Comparison of ENCODE assay signal across 19 mouse cellular contexts in the genomic region with DNA sequence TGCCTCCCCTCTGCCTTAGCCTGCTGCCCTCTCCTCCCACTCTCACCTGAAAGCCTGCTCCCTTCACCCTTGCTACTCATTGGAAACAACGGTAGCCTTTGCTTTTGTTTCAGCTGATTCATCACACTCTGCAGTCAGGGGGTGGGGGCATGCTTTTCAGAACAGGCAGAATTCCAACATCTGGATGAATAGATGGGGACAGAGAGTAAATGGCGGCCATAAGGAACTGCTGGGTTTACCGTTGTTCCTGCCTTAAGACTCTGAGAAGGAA.
DNase-seq lines count a peak whose midpoint lies in the region; ATAC-seq and TF ChIP-seq lines count a peak whose summit lies in the region.
"Had no signal": no experiment of that assay in that cellular context is flagged by ENCODE, and none has a peak within 500 bp of the region (broad histone marks: within the 10 kb centered on the region; RNA-seq: fewer than 3 reads in every experiment).

No protein-coding gene starts in this region.

- 58% methylated on average over 3 of the region's 3 CpGs for WGBS in hindbrain, embryonic 10.5 days
- WGBS in hindbrain, postnatal 0 days, result 47% methylated on average over 3 of the region's 3 CpGs
- 60% methylated on average over 3 of the region's 3 CpGs for WGBS in macrophage (ENCODE audit: missing documents)

- no peak for TF ChIP-seq CTCF in hindbrain, postnatal 0 days (IDR thresholded peaks at IDR 0.05; ENCODE audit: low read depth)

- no peak overlapping the region for H3K9ac ChIP-seq in hindbrain, postnatal 0 days (replicated peaks; ENCODE audit: low read length)
- H3K9ac ChIP-seq: embryonic facial prominence, embryonic 13.5 days; forebrain, postnatal 0 days had no signal

- no peaks in the 10 kb centered on the region for H3K9me3 ChIP-seq in hindbrain, embryonic 10.5 days
- no peaks in the 10 kb centered on the region for H3K9me3 ChIP-seq in hindbrain, postnatal 0 days (ENCODE audit: low read length)
- H3K9me3 ChIP-seq: embryonic facial prominence, embryonic 13.5 days had no signal

- H3K79me2 ChIP-seq in macrophage (ENCODE audit: inconsistent target), result no peaks in the 10 kb centered on the region; the same call in 1 of the 2 replicates

- peaks cover 6% of the 10 kb centered on the region; the same call in 1 of the 2 replicates for H3K27me3 ChIP-seq in hindbrain, embryonic 10.5 days (ENCODE audit: insufficient read depth, poor library complexity, severe bottlenecking)
- no peaks in the 10 kb centered on the region for H3K27me3 ChIP-seq in hindbrain, postnatal 0 days (ENCODE audit: insufficient read depth, low read length)
- H3K27me3 ChIP-seq: embryonic facial prominence, embryonic 13.5 days had no signal

- H3K27ac ChIP-seq in hindbrain, embryonic 10.5 days, result peak overlapping the region; percentile 23; the same call in 1 of the 2 replicates
- no peak overlapping the region for H3K27ac ChIP-seq in hindbrain, postnatal 0 days
- peak overlapping the region; percentile 17; the same call in 1 of the 2 replicates for H3K27ac ChIP-seq in brown adipose tissue, adult 24 weeks (replicated peaks; ENCODE audit: low read depth, low read length)
- H3K27ac ChIP-seq in macrophage, result peak overlapping the region; percentile 55
- H3K27ac ChIP-seq: embryonic facial prominence, embryonic 13.5 days had no signal

- H3K4me1 ChIP-seq in hindbrain, embryonic 10.5 days (replicated peaks), result peaks cover 41% of the 10 kb centered on the region
- H3K4me1 ChIP-seq in hindbrain, postnatal 0 days (ENCODE audit: insufficient read depth, low read length), result peaks cover 2% of the 10 kb centered on the region; the same call in 1 of the 2 replicates
- H3K4me1 ChIP-seq in brown adipose tissue, adult 24 weeks (ENCODE audit: control insufficient read depth, insufficient read depth, insufficient read length, low read length), result peaks cover 41% of the 10 kb centered on the region

- no peak for ATAC-seq in hindbrain, postnatal 0 days
- ATAC-seq: forebrain, postnatal 0 days had no signal

- no peak for DNase-seq in hindbrain, embryonic 10.5 days (ENCODE audit: low spot score)
- DNase-seq in hindbrain, postnatal 0 days (ENCODE audit: low spot score), result no peak
- DNase-seq in ES-CJ7 (ENCODE audit: low read depth, low spot score), result peak; percentile 55
- no peak for DNase-seq in frontal cortex, adult 2 months (ENCODE audit: extremely low spot score in 1 of 2, low spot score in 1 of 2)
- DNase-seq in MN1 (ENCODE audit: low spot score), result no peak
- DNase-seq in cerebellum, postnatal 4 days (ENCODE audit: low spot score in 2 of 2), result no peak
- DNase-seq: adrenal gland, postnatal 10 days; cerebellum, adult 2 months; forebrain, postnatal 0 days; heart, postnatal 14 days; kidney, adult 2 months; kidney, postnatal 36 days; lung, adult 2 months; lung, postnatal 36 days; thymus, adult 18-20 months had no signal

- H3K4me2 ChIP-seq in hindbrain, postnatal 0 days (ENCODE audit: low read depth, low read length), result no peak overlapping the region
- H3K4me2 ChIP-seq: embryonic facial prominence, embryonic 13.5 days; midbrain, embryonic 11.5 days had no signal

- H3K36me3 ChIP-seq in hindbrain, embryonic 10.5 days, result peaks cover 24% of the 10 kb centered on the region; the same call in 1 of the 2 replicates
- no peaks in the 10 kb centered on the region for H3K36me3 ChIP-seq in hindbrain, postnatal 0 days (ENCODE audit: insufficient read depth, low read length)
- peaks cover 55% of the 10 kb centered on the region for H3K36me3 ChIP-seq in macrophage (ENCODE audit: inconsistent target)

- no peak overlapping the region for H3K4me3 ChIP-seq in hindbrain, embryonic 10.5 days
- no peak overlapping the region for H3K4me3 ChIP-seq in hindbrain, postnatal 0 days (ENCODE audit: low read length)
- H3K4me3 ChIP-seq in brown adipose tissue, adult 24 weeks (ENCODE audit: insufficient read depth, low read depth, low read length), result no peak overlapping the region
- H3K4me3 ChIP-seq in macrophage (ENCODE audit: inconsistent target), result no peak overlapping the region
- H3K4me3 ChIP-seq: embryonic facial prominence, embryonic 13.5 days had no signal
